Mouse (Mus musculus) midbrain, embryonic 11.5 days (tissue): Measurements from ENCODE around the gene Lrig3. TPM values are rescaled to one million over a fixed set of nuclear protein-coding genes. Genes with fewer than 3 reads are reported as not detected.

Source experiments
- ATAC-seq: fragments of 200-750 bp; cut with Nextera tagmentation; 2 replicates; pipeline ENCODE4 v1.8.0; 2017; ENCODE audit warnings: moderate TSS enrichment, moderate library complexity; ENCODE audit not compliant: low FRiP score
- DNase-seq: peaks from one replicate; pipeline ENCODE4 v3.0.0; 2015; ENCODE audit warnings: low spot score; ENCODE audit errors: missing footprints
- H3K27ac ChIP-seq: fragments of 300-500 bp; sonication (generic); 2 replicates; pipeline ENCODE4 v1.5.1; 2014; ENCODE audit warnings: low read depth, low read length
- H3K27me3 ChIP-seq: fragments of 300-500 bp; sonication (generic); 2 replicates; pipeline ENCODE4 v1.6.1; 2014; ENCODE audit warnings: mild to moderate bottlenecking, low read length, moderate library complexity, mixed read lengths; ENCODE audit not compliant: control insufficient read depth, insufficient read depth
- H3K36me3 ChIP-seq: fragments of 300-500 bp; sonication (generic); 2 replicates; pipeline ENCODE4 v1.6.1; 2014; ENCODE audit warnings: mild to moderate bottlenecking, low read length, moderate library complexity, mixed read lengths; ENCODE audit not compliant: control insufficient read depth, insufficient read depth
- H3K4me1 ChIP-seq: fragments of 300-500 bp; sonication (generic); 2 replicates; pipeline ENCODE4 v1.6.1; 2014; ENCODE audit warnings: low read length; ENCODE audit not compliant: control insufficient read depth, insufficient read depth
- H3K4me2 ChIP-seq: fragments of 300-500 bp; sonication (generic); 2 replicates; pipeline ENCODE4 v1.6.1; 2014; ENCODE audit warnings: mild to moderate bottlenecking, moderate library complexity
- H3K4me3 ChIP-seq: fragments of 300-500 bp; sonication (generic); 2 replicates; pipeline ENCODE4 v1.5.1; 2014; ENCODE audit warnings: low read depth, low read length
- H3K9ac ChIP-seq: fragments of 300-500 bp; sonication (generic); 2 replicates; pipeline ENCODE4 v1.6.1; 2014; ENCODE audit warnings: low read length
- H3K9me3 ChIP-seq: fragments of 300-500 bp; sonication (generic); 2 replicates; pipeline ENCODE4 v1.6.1; 2016; ENCODE audit warnings: low read length; ENCODE audit not compliant: control insufficient read depth
- WGBS: fragments of 180-500 bp; shearing (Covaris S2); extraction: QIAGEN DNeasy Blood & Tissue Kit; methylation state at CpG from one replicate; pipeline ENCODE4 v1.1.7; 2014; 5-methylcytosine and 5-hydroxymethylcytosine counted together
- polyA plus RNA-seq: library from polyadenylated mRNA; unstranded; fragments of >200 nt; fragmentation: Nextera tagmentation; extraction: Ambion mirVana; gene quantifications from 2 replicates; pipeline ENCODE4 v1.2.1, GENCODE M21; 2014

Lrig3 gene
- polyA plus RNA-seq, 1 experiment from 2014 or later, result 9.5 TPM

GRCm38 (mm10) chr10:126002818-126003506, 37.0 kb downstream of the Lrig3 start:
- no peaks in the 10 kb centered on the region for H3K9me3 ChIP-seq
- no peaks in the 10 kb centered on the region for H3K27me3 ChIP-seq
- H3K9ac ChIP-seq, result no peak overlapping the region
- ATAC-seq (no peak), DNase-seq (no peak)
- no peak overlapping the region; the same call in 1 of the 2 replicates for H3K27ac ChIP-seq
- peaks cover 1% of the 10 kb centered on the region; the same call in 1 of the 2 replicates for H3K4me1 ChIP-seq
- WGBS, result 79% methylated on average over 18 of the region's 18 CpGs
- H3K4me2 ChIP-seq, result no peak overlapping the region
- peaks cover 11% of the 10 kb centered on the region for H3K36me3 ChIP-seq
- no peak overlapping the region for H3K4me3 ChIP-seq

DNA sequence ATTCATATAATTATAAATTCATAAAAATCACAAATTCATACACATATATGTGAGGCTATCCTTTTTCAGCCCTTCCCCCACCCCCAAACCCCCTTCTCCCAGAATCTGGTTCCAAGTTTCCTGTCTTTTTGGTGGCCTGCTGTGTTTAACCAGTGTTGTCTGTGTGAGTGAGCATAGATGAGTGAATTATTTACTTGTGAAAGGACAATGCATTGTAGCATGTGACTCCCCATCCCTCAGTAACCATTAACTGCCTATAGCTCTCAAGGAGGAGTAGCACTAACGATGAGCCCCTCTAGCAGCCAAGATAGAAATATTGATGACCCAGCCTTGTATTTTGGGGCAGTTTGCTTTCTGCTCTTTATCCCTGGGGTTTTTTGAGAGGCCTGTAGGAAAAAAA, 37.9 kb downstream of the Lrig3 start:
- Histone ChIP-seq H3K9ac (no peak overlapping the region), H3K27me3 (no peaks in the 10 kb centered on the region), H3K4me2 (no peak overlapping the region), H3K9me3 (no peaks in the 10 kb centered on the region), H3K27ac (no peak overlapping the region), H3K4me1 (no peaks in the 10 kb centered on the region), H3K4me3 (no peak overlapping the region), H3K36me3 (peaks cover 15% of the 10 kb centered on the region)
- DNase-seq (no peak), ATAC-seq (no peak)
- WGBS, result 96% methylated on average over 1 of the region's 1 CpGs

DNA sequence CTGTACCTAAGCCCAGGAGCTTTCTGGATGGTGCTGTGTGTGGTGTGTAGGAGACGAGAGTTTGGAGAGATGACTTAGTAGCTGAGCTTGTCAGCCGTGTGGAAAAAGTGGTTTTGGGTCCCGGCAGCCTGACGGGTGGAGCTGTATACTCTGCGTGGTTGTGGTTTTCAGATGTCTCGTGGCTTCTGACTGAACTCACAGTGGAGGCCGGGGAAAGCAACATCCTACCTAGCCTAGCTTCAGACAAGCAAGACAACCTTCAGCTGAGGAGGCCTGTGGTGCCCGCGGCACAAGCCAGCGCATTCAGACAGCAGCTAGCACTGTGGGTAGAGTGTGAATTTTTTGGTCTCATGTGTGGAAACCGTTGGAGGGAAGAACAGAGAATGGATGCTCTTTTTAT, 47.7 kb downstream of the Lrig3 start:
- peaks cover 19% of the 10 kb centered on the region for H3K36me3 ChIP-seq

GRCm38 (mm10) chr10:126014673-126015072, 48.7 kb downstream of the Lrig3 start:
- no peak overlapping the region for H3K9ac ChIP-seq
- no peak overlapping the region for H3K27ac ChIP-seq
- H3K4me2 ChIP-seq, result no peak overlapping the region
- peaks cover 12% of the 10 kb centered on the region for H3K36me3 ChIP-seq
- no peak overlapping the region for H3K4me3 ChIP-seq
- H3K4me1 ChIP-seq, result no peaks in the 10 kb centered on the region
- DNase-seq (no peak), ATAC-seq (no peak)
- no peaks in the 10 kb centered on the region for H3K27me3 ChIP-seq
- WGBS, result 96% methylated on average over 8 of the region's 8 CpGs
- H3K9me3 ChIP-seq, result no peaks in the 10 kb centered on the region

More for the DNA sequence above, 47.7 kb downstream of the Lrig3 start:
- H3K4me3 ChIP-seq, result no peak overlapping the region
- no peak overlapping the region for H3K4me2 ChIP-seq
- no peaks in the 10 kb centered on the region for H3K4me1 ChIP-seq
- no peak overlapping the region for H3K9ac ChIP-seq
- WGBS, result 92% methylated on average over 11 of the region's 11 CpGs
- no peaks in the 10 kb centered on the region for H3K9me3 ChIP-seq
- ATAC-seq, result no peak
- no peak for DNase-seq
- H3K27ac ChIP-seq, result no peak overlapping the region
- H3K27me3 ChIP-seq, result no peaks in the 10 kb centered on the region

- no peaks in the 10 kb centered on the region for H3K9me3 ChIP-seq
- DNase-seq, result peak; percentile 26
- WGBS, result 96% methylated on average over 6 of the region's 6 CpGs
- no peak overlapping the region for H3K27ac ChIP-seq
- no peak for ATAC-seq
- H3K36me3 ChIP-seq, result peaks cover 8% of the 10 kb centered on the region; the same call in 1 of the 2 replicates
- no peaks in the 10 kb centered on the region for H3K27me3 ChIP-seq
- H3K9ac ChIP-seq, result no peak overlapping the region
- H3K4me1 ChIP-seq, result no peaks in the 10 kb centered on the region
- no peak overlapping the region for H3K4me2 ChIP-seq
- H3K4me3 ChIP-seq, result no peak overlapping the region
Measured at GRCm38 (mm10) chr10:126015644-126016043, 49.7 kb downstream of the Lrig3 start.

- DNase-seq (peak; percentile 26), ATAC-seq (no peak)
- H3K27me3 ChIP-seq, result no peaks in the 10 kb centered on the region
- H3K4me3 ChIP-seq, result no peak overlapping the region
- H3K36me3 ChIP-seq, result no peaks in the 10 kb centered on the region
- no peaks in the 10 kb centered on the region for H3K4me1 ChIP-seq
- H3K9ac ChIP-seq, result no peak overlapping the region
- no peak overlapping the region for H3K4me2 ChIP-seq
- H3K9me3 ChIP-seq, result no peaks in the 10 kb centered on the region
- 90% methylated on average over 15 of the region's 15 CpGs for WGBS
- no peak overlapping the region for H3K27ac ChIP-seq
Measured at GRCm38 (mm10) chr10:126019350-126019991, 53.5 kb downstream of the Lrig3 start.

GRCm38 (mm10) chr10:126028574-126029440, 62.8 kb downstream of the Lrig3 start:
- Histone ChIP-seq H3K4me1 (no peaks in the 10 kb centered on the region), H3K27me3 (no peaks in the 10 kb centered on the region), H3K36me3 (no peaks in the 10 kb centered on the region), H3K4me3 (no peak overlapping the region), H3K9me3 (no peaks in the 10 kb centered on the region), H3K27ac (no peak overlapping the region), H3K4me2 (no peak overlapping the region), H3K9ac (no peak overlapping the region)
- 52% methylated on average over 8 of the region's 8 CpGs for WGBS
- no peak for ATAC-seq
- DNase-seq, result peak; percentile 47

DNA sequence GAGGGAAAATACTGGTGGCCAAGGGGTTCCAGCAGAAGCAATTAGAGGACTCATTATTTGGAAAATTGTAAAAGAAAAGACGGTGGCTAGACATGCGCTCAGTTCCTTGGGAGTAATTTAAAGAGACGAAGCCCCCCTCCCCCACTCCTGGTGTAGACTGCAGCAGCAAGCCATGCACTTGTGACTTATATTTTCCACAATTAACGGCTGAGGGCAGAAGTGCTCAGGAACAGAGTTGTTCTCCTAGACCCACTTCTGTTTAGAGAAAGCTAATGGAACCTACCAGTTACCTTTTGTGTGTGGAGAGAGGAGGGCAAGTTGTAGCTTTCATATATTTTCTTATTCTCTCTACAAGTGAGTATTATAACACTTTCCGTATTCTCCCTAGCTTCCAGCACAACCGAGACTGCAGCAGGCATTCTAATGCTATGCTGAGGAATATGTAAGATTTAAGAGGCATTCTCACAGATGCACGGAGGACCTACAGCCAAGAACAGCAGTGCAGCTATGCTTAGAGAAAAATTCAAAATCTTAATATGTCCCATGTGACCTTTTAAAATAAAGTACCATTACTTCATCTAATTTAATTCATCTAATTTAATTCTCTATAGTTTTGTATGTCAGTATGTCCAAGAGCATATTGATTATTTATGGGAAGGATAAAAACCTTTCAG, 63.6 kb downstream of the Lrig3 start:
- ATAC-seq (no peak), DNase-seq (peak; percentile 56)
- no peaks in the 10 kb centered on the region for H3K27me3 ChIP-seq
- H3K4me1 ChIP-seq, result no peaks in the 10 kb centered on the region
- H3K4me2 ChIP-seq, result no peak overlapping the region
- no peak overlapping the region for H3K4me3 ChIP-seq
- H3K36me3 ChIP-seq, result no peaks in the 10 kb centered on the region
- 72% methylated on average over 7 of the region's 7 CpGs for WGBS
- H3K9ac ChIP-seq, result no peak overlapping the region
- no peak overlapping the region for H3K27ac ChIP-seq
- no peaks in the 10 kb centered on the region for H3K9me3 ChIP-seq
